8 mouse cellular contexts compared by ENCODE assay signal in genomic region chr11:102319941-102320685, GRCm38 (mm10). TPM values are rescaled to one million over a fixed set of nuclear protein-coding genes. Genes with fewer than 3 reads are reported as not detected.
DNase-seq lines count a peak whose midpoint lies in the region; ATAC-seq and TF ChIP-seq lines count a peak whose summit lies in the region.

No protein-coding gene starts in this region.

- DNase-seq in 416B (ENCODE audit: low read depth): peak; percentile 92
- peak; percentile 95 for DNase-seq in embryonic facial prominence, embryonic 14.5 days (ENCODE audit: low spot score)
- DNase-seq in heart, adult 8-10 months (ENCODE audit: low spot score): peak; percentile 89
- peak; percentile 89 to 90 for DNase-seq in kidney, adult 8-10 months
- DNase-seq in spleen, adult 12 weeks (ENCODE audit: low spot score): peak; percentile 76

- no peaks in the 10 kb centered on the region for H3K9me3 ChIP-seq in embryonic facial prominence, embryonic 14.5 days (ENCODE audit: control insufficient read depth, low read length)
- H3K9me3 ChIP-seq in limb, embryonic 12.5 days: no peaks in the 10 kb centered on the region
- H3K9me3 ChIP-seq in midbrain, embryonic 13.5 days: no peaks in the 10 kb centered on the region

- H3K27ac ChIP-seq in bone marrow, adult 2 months (ENCODE audit: control insufficient read depth, insufficient read depth, low read depth, low read length, poor library complexity): peak overlapping the region; percentile 97
- H3K27ac ChIP-seq in embryonic facial prominence, embryonic 14.5 days (replicated peaks; ENCODE audit: low read depth, low read length): peak overlapping the region; percentile 98
- peak overlapping the region; percentile 100 for H3K27ac ChIP-seq in limb, embryonic 12.5 days
- peak overlapping the region; percentile 100 for H3K27ac ChIP-seq in midbrain, embryonic 13.5 days

- H3K4me1 ChIP-seq in bone marrow, adult 2 months (ENCODE audit: control insufficient read depth, insufficient read depth, low read length): peaks cover 5% of the 10 kb centered on the region
- H3K4me1 ChIP-seq in embryonic facial prominence, embryonic 14.5 days (ENCODE audit: control insufficient read depth, insufficient read depth, low read length): peaks cover 9% of the 10 kb centered on the region
- peaks cover 25% of the 10 kb centered on the region for H3K4me1 ChIP-seq in limb, embryonic 12.5 days (replicated peaks)
- H3K4me1 ChIP-seq in midbrain, embryonic 13.5 days (replicated peaks): peaks cover 25% of the 10 kb centered on the region

- ATAC-seq in embryonic facial prominence, embryonic 14.5 days (ENCODE audit: low read depth): peak; percentile 27; the same call in 1 of the 2 replicates
- no peak for ATAC-seq in limb, embryonic 12.5 days (ENCODE audit: insufficient number of reproducible peaks, insufficient read depth, low FRiP score, low TSS enrichment, low read depth)
- peak; percentile 15 for ATAC-seq in midbrain, embryonic 13.5 days

- no peaks in the 10 kb centered on the region for H3K27me3 ChIP-seq in embryonic facial prominence, embryonic 14.5 days (replicated peaks; ENCODE audit: control insufficient read depth, insufficient read depth, low read length)
- H3K27me3 ChIP-seq in limb, embryonic 12.5 days: no peaks in the 10 kb centered on the region
- no peaks in the 10 kb centered on the region for H3K27me3 ChIP-seq in midbrain, embryonic 13.5 days

- peak overlapping the region; percentile 100 for H3K9ac ChIP-seq in embryonic facial prominence, embryonic 14.5 days (ENCODE audit: low read depth, low read length)
- peak overlapping the region; percentile 100 for H3K9ac ChIP-seq in limb, embryonic 12.5 days (replicated peaks)
- peak overlapping the region; percentile 100 for H3K9ac ChIP-seq in midbrain, embryonic 13.5 days (replicated peaks)

- H3K4me3 ChIP-seq in bone marrow, adult 2 months (replicated peaks; ENCODE audit: control insufficient read depth, low read depth, low read length): peak overlapping the region; percentile 87
- peak overlapping the region; percentile 86 for H3K4me3 ChIP-seq in embryonic facial prominence, embryonic 14.5 days (ENCODE audit: low read depth, low read length)
- peak overlapping the region; percentile 100 for H3K4me3 ChIP-seq in limb, embryonic 12.5 days (replicated peaks)
- H3K4me3 ChIP-seq in midbrain, embryonic 13.5 days (replicated peaks): peak overlapping the region; percentile 99

- WGBS in bone marrow, adult 2 months: 1% methylated on average over 38 of the region's 38 CpGs
- WGBS in embryonic facial prominence, embryonic 14.5 days: under 1% methylated on average over 35 of the region's 38 CpGs
- WGBS in limb, embryonic 12.5 days: under 1% methylated on average over 38 of the region's 38 CpGs
- WGBS in midbrain, embryonic 13.5 days: under 1% methylated on average over 38 of the region's 38 CpGs

- peak overlapping the region; percentile 64 for H3K4me2 ChIP-seq in embryonic facial prominence, embryonic 14.5 days (ENCODE audit: low read depth, low read length)
- peak overlapping the region; percentile 93 for H3K4me2 ChIP-seq in limb, embryonic 12.5 days
- H3K4me2 ChIP-seq in midbrain, embryonic 13.5 days (replicated peaks): peak overlapping the region; percentile 92

- peak; percentile 90 for TF ChIP-seq POLR2A in bone marrow, adult 2 months (IDR thresholded peaks at IDR 0.05; ENCODE audit: borderline replicate concordance, control insufficient read depth, low read depth, low read length)

- peaks cover 8% of the 10 kb centered on the region for H3K36me3 ChIP-seq in embryonic facial prominence, embryonic 14.5 days (ENCODE audit: control insufficient read depth, insufficient read depth, low read length)
- peaks cover 3% of the 10 kb centered on the region; the same call in 1 of the 2 replicates for H3K36me3 ChIP-seq in limb, embryonic 12.5 days
- peaks cover 4% of the 10 kb centered on the region; the same call in 1 of the 2 replicates for H3K36me3 ChIP-seq in midbrain, embryonic 13.5 days

- TF ChIP-seq CTCF in bone marrow, adult 2 months (IDR thresholded peaks at IDR 0.05; ENCODE audit: control insufficient read depth, insufficient read depth, low read length): no peak

RNA-seq across cellular contexts. Expression of gene Ubtf, which starts 0.6 kb away (rescaled TPM):
- polyA plus RNA-seq in bone marrow, adult 2 months (2011; ENCODE audit: insufficient read depth, insufficient read length, low replicate concordance, missing spikeins): 95.0 and 126 TPM in 2 replicates
- 73.3 and 83.9 TPM in 2 replicates for polyA plus RNA-seq in embryonic facial prominence, embryonic 14.5 days (2014; fragmentation: Nextera tagmentation; extraction: Ambion mirVana)
- total RNA-seq in heart, adult 8-10 months (2022): 10 to 100 TPM; 48.6 to 59.7 (median 52.1) TPM
- 101 TPM in 2 replicates for polyA plus RNA-seq in limb, embryonic 12.5 days (2016; fragmentation: Nextera tagmentation; extraction: Ambion mirVana)
- 85.2 and 90.3 TPM in 2 replicates for polyA plus RNA-seq in midbrain, embryonic 13.5 days (2015; fragmentation: Nextera tagmentation; extraction: Ambion mirVana)

RNA-seq across cellular contexts. Expression of gene Atxn7l3, which starts 23.7 kb away (rescaled TPM):
- polyA plus RNA-seq in bone marrow, adult 2 months (2011; ENCODE audit: insufficient read depth, insufficient read length, low replicate concordance, missing spikeins): 18.3 and 30.4 TPM in 2 replicates
- polyA plus RNA-seq in embryonic facial prominence, embryonic 14.5 days (2014; fragmentation: Nextera tagmentation; extraction: Ambion mirVana): 19.5 and 20.8 TPM in 2 replicates
- total RNA-seq in heart, adult 8-10 months (2022): 10 to 100 TPM; 17.7 to 21.1 (median 20.1) TPM
- 22.3 and 22.9 TPM in 2 replicates for polyA plus RNA-seq in limb, embryonic 12.5 days (2016; fragmentation: Nextera tagmentation; extraction: Ambion mirVana)
- 28.4 and 30.1 TPM in 2 replicates for polyA plus RNA-seq in midbrain, embryonic 13.5 days (2015; fragmentation: Nextera tagmentation; extraction: Ambion mirVana)

RNA-seq across cellular contexts. Expression of gene Tmub2, which starts 35.4 kb away (rescaled TPM):
- polyA plus RNA-seq in bone marrow, adult 2 months (2011; ENCODE audit: insufficient read depth, insufficient read length, low replicate concordance, missing spikeins): 20.4 and 36.9 TPM in 2 replicates
- polyA plus RNA-seq in embryonic facial prominence, embryonic 14.5 days (2014; fragmentation: Nextera tagmentation; extraction: Ambion mirVana): 49.8 and 55.9 TPM in 2 replicates
- total RNA-seq in heart, adult 8-10 months (2022): 10 to 100 TPM; 27.0 to 28.1 (median 27.6) TPM
- 47.4 and 48.9 TPM in 2 replicates for polyA plus RNA-seq in limb, embryonic 12.5 days (2016; fragmentation: Nextera tagmentation; extraction: Ambion mirVana)
- polyA plus RNA-seq in midbrain, embryonic 13.5 days (2015; fragmentation: Nextera tagmentation; extraction: Ambion mirVana): 79.0 and 83.4 TPM in 2 replicates

RNA-seq across cellular contexts. Expression of gene Slc4a1, which starts 45.9 kb away (rescaled TPM):
- 762 and 950 TPM in 2 replicates for polyA plus RNA-seq in bone marrow, adult 2 months (2011; ENCODE audit: insufficient read depth, insufficient read length, low replicate concordance, missing spikeins)
- polyA plus RNA-seq in embryonic facial prominence, embryonic 14.5 days (2014; fragmentation: Nextera tagmentation; extraction: Ambion mirVana): 6.0 and 6.8 TPM in 2 replicates
- 1 to 10 TPM in 2 of 4 experiments, under 1 TPM in 2; 0.19 to 4.5 (median 1.5) TPM for total RNA-seq in heart, adult 8-10 months (2022)
- 22.6 and 25.0 TPM in 2 replicates for polyA plus RNA-seq in limb, embryonic 12.5 days (2016; fragmentation: Nextera tagmentation; extraction: Ambion mirVana)
- polyA plus RNA-seq in midbrain, embryonic 13.5 days (2015; fragmentation: Nextera tagmentation; extraction: Ambion mirVana): 4.3 and 4.8 TPM in 2 replicates

RNA-seq across cellular contexts. Expression of gene Asb16, which starts 51.6 kb away (rescaled TPM):
- 0.52 TPM in 1 of 2 replicates, not detected in the other for polyA plus RNA-seq in bone marrow, adult 2 months (2011; ENCODE audit: insufficient read depth, insufficient read length, low replicate concordance, missing spikeins)
- polyA plus RNA-seq in embryonic facial prominence, embryonic 14.5 days (2014; fragmentation: Nextera tagmentation; extraction: Ambion mirVana): 0.25 and 0.33 TPM in 2 replicates
- total RNA-seq in heart, adult 8-10 months (2022): 1 to 10 TPM; 1.3 to 1.6 (median 1.5) TPM
- 0.16 and 0.19 TPM in 2 replicates for polyA plus RNA-seq in limb, embryonic 12.5 days (2016; fragmentation: Nextera tagmentation; extraction: Ambion mirVana)
- polyA plus RNA-seq in midbrain, embryonic 13.5 days (2015; fragmentation: Nextera tagmentation; extraction: Ambion mirVana): not detected in 2 replicates
